Mouse (Mus musculus) MEL (cell line): ENCODE measurements at regions not wholly inside any gene's neighbourhood (a gene's known extent, or its start where the extent isn't known, plus 50 kb on each side); places are given as distances from the start of the nearest gene placed in this dataset.

ENCODE experiments used
- DNase-seq: peaks from one replicate; pipeline ENCODE4 v3.0.0; 2011; ENCODE audit warnings: low read depth, low spot score
- H3K27ac ChIP-seq: 2 replicates; pipeline ENCODE4 v1.5.1; 2012; ENCODE audit warnings: low read depth, mild to moderate bottlenecking, control low read depth, low read length, moderate library complexity; ENCODE audit not compliant: control insufficient read depth
- H3K27me3 ChIP-seq, 2 experiments: fragments of 150-350 bp in 1 of 2; sonication (generic) in 1 of 2; 2 replicates each; pipeline ENCODE4 v1.6.1; 2012; ENCODE audit warnings: low read length in 2 of 2, mild to moderate bottlenecking in 2 of 2, improper control_type of control experiment in 1 of 2, moderate library complexity in 1 of 2; ENCODE audit not compliant: insufficient read depth in 2 of 2, control insufficient read depth in 1 of 2
- H3K36me3 ChIP-seq, 2 experiments: 2 replicates each; pipeline ENCODE4 v1.6.1; 2012 to 2014; ENCODE audit warnings: low read length in 2 of 2, improper control_type of control experiment in 1 of 2, inconsistent platforms in 1 of 2, mild to moderate bottlenecking in 1 of 2; ENCODE audit not compliant: insufficient read depth in 2 of 2, control insufficient read depth in 1 of 2
- H3K4me1 ChIP-seq, 2 experiments: fragments of 150-350 bp in 1 of 2; sonication (generic) in 1 of 2; 2 replicates each; pipeline ENCODE4 v1.6.1; 2012; ENCODE audit warnings: low read length in 2 of 2, improper control_type of control experiment in 1 of 2, mild to moderate bottlenecking in 1 of 2; ENCODE audit not compliant: insufficient read depth in 2 of 2, control insufficient read depth in 1 of 2
- H3K4me3 ChIP-seq, 2 experiments: fragments of 150-350 bp in 1 of 2; sonication (generic) in 1 of 2; 2 replicates each; pipeline ENCODE4 v1.5.1; 2012; ENCODE audit warnings: low read depth in 2 of 2, low read length in 2 of 2, mild to moderate bottlenecking in 2 of 2, moderate library complexity in 2 of 2, control low read depth in 1 of 2, improper control_type of control experiment in 1 of 2; ENCODE audit not compliant: control insufficient read depth in 1 of 2, insufficient read depth in 1 of 2
- H3K79me2 ChIP-seq: 2 replicates; pipeline ENCODE4 v1.6.1; 2012; ENCODE audit warnings: mild to moderate bottlenecking, low read length, moderate library complexity; ENCODE audit not compliant: control insufficient read depth, poor library complexity, insufficient read depth
- H3K9ac ChIP-seq: 2 replicates; pipeline ENCODE4 v1.6.1; 2012; ENCODE audit warnings: low read depth, mild to moderate bottlenecking, control low read depth, low read length, moderate library complexity; ENCODE audit not compliant: control insufficient read depth, poor library complexity, severe bottlenecking
- H3K9me3 ChIP-seq: fragments of 150-350 bp; sonication (generic); replicated peaks from 2 replicates; pipeline ENCODE4 v1.6.1; 2012; ENCODE audit warnings: mild to moderate bottlenecking, low read length, improper control_type of control experiment, moderate library complexity; ENCODE audit not compliant: insufficient read depth
- CHD1 ChIP-seq: IDR thresholded peaks from 2 replicates; pipeline ENCODE4 v1.6.1; 2012; ENCODE audit warnings: low read depth, mild to moderate bottlenecking, inconsistent platforms, low read length, improper control_type of control experiment
- CHD2 ChIP-seq: IDR thresholded peaks from 2 replicates; pipeline ENCODE4 v1.6.1; 2011; ENCODE audit warnings: low read length, improper control_type of control experiment
- CTCF ChIP-seq, 3 experiments: IDR thresholded peaks in 2 of 3; conservative IDR thresholded peaks in 1 of 3; 2 replicates each; pipeline ENCODE4 v1.5.1; 2011 to 2012; ENCODE audit warnings: low read length in 3 of 3, low read depth in 2 of 3, mild to moderate bottlenecking in 2 of 3, improper control_type of control experiment in 1 of 3, inconsistent platforms in 1 of 3, mixed read lengths in 1 of 3, moderate library complexity in 1 of 3; ENCODE audit not compliant: control insufficient read depth in 1 of 3, insufficient read depth in 1 of 3, poor library complexity in 1 of 3, severe bottlenecking in 1 of 3
- E2F4 ChIP-seq: IDR thresholded peaks from 2 replicates; pipeline ENCODE4 v1.6.1; 2011; ENCODE audit warnings: low read depth, low read length, improper control_type of control experiment, borderline replicate concordance
- ETS1 ChIP-seq: IDR thresholded peaks from 2 replicates; pipeline ENCODE4 v1.6.1; 2012; ENCODE audit warnings: low read depth, mild to moderate bottlenecking, inconsistent platforms, low read length, improper control_type of control experiment, moderate library complexity
- GATA1 ChIP-seq: IDR thresholded peaks from 2 replicates; pipeline ENCODE4 v1.6.1; 2011; ENCODE audit warnings: low read depth, low read length, improper control_type of control experiment
- HCFC1 ChIP-seq: IDR thresholded peaks from 2 replicates; pipeline ENCODE4 v1.6.1; 2012; ENCODE audit warnings: low read depth, mild to moderate bottlenecking, inconsistent platforms, low read length, improper control_type of control experiment, moderate library complexity
- JUND ChIP-seq: IDR thresholded peaks from 2 replicates; pipeline ENCODE4 v1.6.1; 2011; ENCODE audit warnings: low read depth, mild to moderate bottlenecking, improper control_type of control experiment, low read length
- KAT2A ChIP-seq: conservative IDR thresholded peaks from 2 replicates; pipeline ENCODE4 v1.6.1; 2012; ENCODE audit warnings: low read depth, low read length, improper control_type of control experiment, inconsistent platforms
- MAX ChIP-seq: IDR thresholded peaks from 2 replicates; pipeline ENCODE4 v1.6.1; 2011; ENCODE audit warnings: low read length, improper control_type of control experiment
- MAZ ChIP-seq: IDR thresholded peaks from 2 replicates; pipeline ENCODE4 v1.6.1; 2012; ENCODE audit warnings: low read depth, mild to moderate bottlenecking, inconsistent platforms, low read length, improper control_type of control experiment
- MYB ChIP-seq: IDR thresholded peaks from 2 replicates; pipeline ENCODE4 v1.6.1; 2011; ENCODE audit warnings: mild to moderate bottlenecking, low read depth, low read length, improper control_type of control experiment
- POLR2A ChIP-seq, 2 experiments: IDR thresholded peaks; 2 replicates each; pipeline ENCODE4 v1.6.1; 2011 to 2012; ENCODE audit warnings: low read length in 2 of 2, mild to moderate bottlenecking in 2 of 2, control low read depth in 1 of 2, improper control_type of control experiment in 1 of 2, low read depth in 1 of 2, moderate library complexity in 1 of 2; ENCODE audit not compliant: control insufficient read depth in 1 of 2, insufficient read depth in 1 of 2, poor library complexity in 1 of 2
- POLR2AphosphoS2 ChIP-seq: IDR thresholded peaks from 2 replicates; pipeline ENCODE4 v1.6.1; 2011; ENCODE audit warnings: low read length, improper control_type of control experiment
- POLR2AphosphoS5 ChIP-seq: IDR thresholded peaks from 2 replicates; pipeline ENCODE4 v1.6.1; 2012; ENCODE audit warnings: low read depth, borderline replicate concordance, mild to moderate bottlenecking, inconsistent platforms, low read length, moderate library complexity, mixed read lengths
- RAD21 ChIP-seq: IDR thresholded peaks from 2 replicates; pipeline ENCODE4 v1.6.1; 2011; ENCODE audit warnings: mild to moderate bottlenecking, low read depth, low read length, improper control_type of control experiment
- RCOR1 ChIP-seq: IDR thresholded peaks from 2 replicates; pipeline ENCODE4 v1.6.1; 2012; ENCODE audit warnings: low read depth, mild to moderate bottlenecking, inconsistent platforms, low read length, improper control_type of control experiment
- SMC3 ChIP-seq: IDR thresholded peaks from 2 replicates; pipeline ENCODE4 v1.6.1; 2011; ENCODE audit warnings: low read depth, low read length, improper control_type of control experiment
- TAL1 ChIP-seq: IDR thresholded peaks from 2 replicates; pipeline ENCODE4 v1.6.1; 2012; ENCODE audit warnings: mild to moderate bottlenecking, inconsistent platforms, low read length, moderate library complexity, mixed read lengths
- TCF12 ChIP-seq: IDR thresholded peaks from 2 replicates; pipeline ENCODE4 v1.6.1; 2014; ENCODE audit warnings: low read depth, mild to moderate bottlenecking, inconsistent platforms, low read length, improper control_type of control experiment, moderate library complexity
- UBTF ChIP-seq: IDR thresholded peaks from 2 replicates; pipeline ENCODE4 v1.6.1; 2012; ENCODE audit warnings: low read depth, mild to moderate bottlenecking, inconsistent platforms, low read length, improper control_type of control experiment, moderate library complexity, borderline replicate concordance; ENCODE audit not compliant: insufficient read depth
- ZKSCAN1 ChIP-seq: IDR thresholded peaks from 2 replicates; pipeline ENCODE4 v1.6.1; 2012; ENCODE audit warnings: low read depth, mild to moderate bottlenecking, inconsistent platforms, low read length, improper control_type of control experiment, moderate library complexity
- ZMIZ1 ChIP-seq: IDR thresholded peaks from 2 replicates; pipeline ENCODE4 v1.6.1; 2012; ENCODE audit warnings: low read depth, mild to moderate bottlenecking, inconsistent platforms, low read length, improper control_type of control experiment, moderate library complexity

DNA sequence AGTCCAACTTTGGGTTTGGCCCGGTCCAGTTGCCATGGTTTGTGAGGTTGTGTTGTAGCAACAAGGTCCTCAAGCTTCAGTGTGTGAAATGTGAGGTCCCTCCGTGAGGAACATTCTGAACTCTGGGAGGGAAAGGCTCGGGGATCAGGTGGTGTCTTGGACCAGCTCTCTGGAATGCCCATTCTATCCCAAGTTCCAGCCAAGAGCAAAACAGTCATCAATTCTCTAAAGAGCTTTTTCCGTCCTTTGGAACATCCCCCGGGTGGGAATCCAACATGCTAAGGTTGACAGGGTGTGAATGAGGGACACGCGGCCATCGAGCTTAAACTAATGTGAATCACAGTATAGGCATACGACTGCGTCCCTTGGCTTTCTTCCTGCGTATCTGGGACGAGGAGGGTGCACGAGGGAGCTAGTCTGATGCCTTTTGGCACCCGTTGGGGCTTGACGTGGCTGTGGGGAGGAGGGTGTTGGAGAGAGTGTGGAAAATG lies 145.4 kb downstream of the Tmx1 start:
- Histone ChIP-seq H3K4me1 (no peaks in the 10 kb centered on the region), H3K9ac (no peak overlapping the region), H3K27ac (no peak overlapping the region), H3K36me3 (no peaks in the 10 kb centered on the region), H3K4me3 (no peak overlapping the region), H3K9me3 (no peaks in the 10 kb centered on the region), H3K79me2 (no peaks in the 10 kb centered on the region), H3K27me3 (no peaks in the 10 kb centered on the region; a peak in 2 of 4 replicates)
- no peak for DNase-seq
- TF ChIP-seq CHD2: no peak

DNA sequence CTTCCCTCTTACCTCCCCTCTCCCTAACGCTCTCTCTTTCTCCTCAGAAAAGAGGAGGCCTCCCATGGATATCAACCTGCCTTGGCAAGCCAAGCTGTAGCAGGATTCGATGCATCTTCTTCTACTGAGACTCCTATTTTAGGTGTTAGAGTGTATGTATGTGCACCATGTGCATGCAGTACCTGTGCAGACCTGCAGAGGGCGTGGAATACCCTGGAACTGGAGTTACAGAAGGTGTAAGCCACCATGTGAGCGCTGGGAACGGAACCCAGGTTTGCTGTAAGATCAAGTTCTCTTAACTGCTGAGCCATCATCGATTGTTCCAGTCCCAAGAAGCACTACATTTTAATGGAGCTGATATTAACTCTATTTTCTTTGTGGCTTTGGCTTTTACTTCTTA lies 146.8 kb downstream of the Tmx1 start:
- Histone ChIP-seq H3K9me3 (no peaks in the 10 kb centered on the region), H3K36me3 (no peaks in the 10 kb centered on the region), H3K79me2 (no peaks in the 10 kb centered on the region), H3K27me3 (no peaks in the 10 kb centered on the region; a peak in 2 of 4 replicates), H3K27ac (no peak overlapping the region), H3K4me1 (no peaks in the 10 kb centered on the region), H3K9ac (no peak overlapping the region), H3K4me3 (no peak overlapping the region)
- peak; percentile 6 for DNase-seq
- TF ChIP-seq ETS1 (no peak), CTCF (IDR thresholded peaks at IDR 0.05 in 2 of 3, conservative IDR thresholded peaks at IDR 0.05 in 1 of 3; ENCODE audit: control insufficient read depth in 1 of 3, insufficient read depth in 1 of 3, low read depth in 2 of 3, low read length in 3 of 3, poor library complexity in 1 of 3, severe bottlenecking in 1 of 3) (peak; percentile 17 to 24 (median 24); a peak in 2 of 6 replicates), POLR2AphosphoS2 (no peak), GATA1 (no peak)

DNA sequence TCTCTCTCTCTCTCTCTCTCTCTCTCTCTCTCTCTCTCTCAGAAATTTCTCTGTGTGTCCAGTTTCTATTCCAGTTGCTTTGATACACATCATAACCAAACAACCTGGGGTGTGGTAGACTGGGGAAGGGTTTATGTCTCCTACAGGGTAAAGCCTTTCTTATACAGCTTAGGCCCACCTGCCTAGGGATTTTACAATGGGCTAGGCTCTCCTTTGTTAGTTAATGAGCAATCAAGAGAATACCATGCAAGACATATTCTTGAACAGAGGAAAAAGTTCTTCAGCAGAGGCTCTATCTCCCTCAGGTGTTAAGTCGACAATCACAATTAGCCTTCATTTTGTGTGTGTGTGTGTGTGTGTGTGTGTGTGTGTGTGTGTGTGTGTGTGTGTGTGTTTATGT lies 151.0 kb downstream of the Tmx1 start:
- Histone ChIP-seq H3K4me1 (no peaks in the 10 kb centered on the region), H3K79me2 (no peaks in the 10 kb centered on the region), H3K27ac (no peak overlapping the region), H3K9ac (no peak overlapping the region), H3K9me3 (no peaks in the 10 kb centered on the region), H3K27me3 (peaks cover 0 to 2% of the 10 kb centered on the region in 2 experiments; a peak in 3 of 4 replicates), H3K36me3 (no peaks in the 10 kb centered on the region), H3K4me3 (no peak overlapping the region)
- DNase-seq: no peak
- TF ChIP-seq E2F4 (no peak), ZKSCAN1 (no peak), POLR2AphosphoS5 (no peak), TCF12 (no peak), POLR2A (IDR thresholded peaks at IDR 0.05; ENCODE audit: control insufficient read depth in 1 of 2, insufficient read depth in 1 of 2, low read depth in 1 of 2, low read length in 2 of 2, poor library complexity in 1 of 2) (no peak), MAX (no peak), JUND (no peak)

DNA sequence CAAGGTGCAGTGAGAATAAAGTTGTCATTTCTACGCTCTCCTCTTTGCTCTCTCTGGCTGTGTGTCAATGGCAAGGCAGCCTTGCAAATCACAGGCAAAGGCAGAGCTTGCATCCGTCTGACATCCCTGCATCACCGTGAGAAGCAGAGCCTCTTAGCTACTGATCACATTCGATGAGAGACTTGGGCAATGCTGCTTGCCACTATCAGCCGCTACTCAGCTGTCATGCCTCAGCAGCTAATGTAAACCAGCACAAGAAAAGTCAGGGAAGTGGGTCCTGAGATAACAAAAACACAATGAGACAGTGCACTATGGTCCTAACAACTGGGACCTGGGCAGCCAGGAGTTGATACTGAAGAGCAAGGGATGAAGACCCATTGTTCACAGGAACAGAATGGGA lies 155.8 kb downstream of the Tmx1 start:
- Histone ChIP-seq H3K4me3 (no peak overlapping the region), H3K27me3 (peaks cover 0 to 4% of the 10 kb centered on the region in 2 experiments; a peak in 2 of 4 replicates), H3K9me3 (no peaks in the 10 kb centered on the region), H3K4me1 (no peaks in the 10 kb centered on the region), H3K9ac (no peak overlapping the region), H3K27ac (no peak overlapping the region), H3K79me2 (no peaks in the 10 kb centered on the region), H3K36me3 (no peaks in the 10 kb centered on the region)
- DNase-seq: no peak
- TF ChIP-seq UBTF: no peak
- TF ChIP-seq MAZ: no peak
- no peak for TF ChIP-seq HCFC1
- TF ChIP-seq ZMIZ1: no peak
- no peak for TF ChIP-seq TAL1
- TF ChIP-seq ZKSCAN1: no peak
- no peak for TF ChIP-seq CHD2
- TF ChIP-seq SMC3: no peak
- no peak for TF ChIP-seq RCOR1
- no peak for TF ChIP-seq CHD1
- TF ChIP-seq KAT2A: no peak
- TF ChIP-seq MYB: no peak
- TF ChIP-seq CTCF (IDR thresholded peaks at IDR 0.05 in 2 of 3, conservative IDR thresholded peaks at IDR 0.05 in 1 of 3; ENCODE audit: control insufficient read depth in 1 of 3, insufficient read depth in 1 of 3, low read depth in 2 of 3, low read length in 3 of 3, poor library complexity in 1 of 3, severe bottlenecking in 1 of 3): no peak
- TF ChIP-seq RAD21: no peak
- TF ChIP-seq MAX: no peak
